Mouse (Mus musculus): Measurements from ENCODE around the gene Gm21861.
"Not testable (repeated sequence)": the region's sequence is repeated elsewhere in the genome, so short reads cannot be mapped to it uniquely, and the experiment has no call there.

DNA sequence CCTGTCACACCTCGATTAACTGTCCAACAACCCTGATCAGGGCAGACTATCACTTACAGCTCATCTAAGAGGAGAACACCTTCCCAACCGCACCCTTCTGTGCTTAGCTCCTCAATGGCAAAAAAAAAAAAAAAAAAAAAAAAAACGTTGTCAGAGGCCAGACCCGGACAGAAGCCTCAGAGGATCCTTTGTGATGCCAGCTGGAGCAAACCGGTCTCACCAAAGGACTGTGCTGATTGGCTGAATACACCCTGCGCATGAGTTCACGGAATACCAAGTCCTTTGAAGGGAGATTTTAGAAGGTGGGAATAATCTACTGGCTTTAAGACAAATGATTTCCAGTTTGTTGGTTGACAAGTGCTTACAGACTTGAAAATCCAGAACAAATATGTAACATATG is at the start of gene Gm21861:
- not testable (repeated sequence) for TF ChIP-seq CTCF (IDR thresholded peaks at IDR 0.05; ENCODE audit: extremely low read depth, insufficient read depth, insufficient read length, insufficient replicate concordance); POLR2A (IDR thresholded peaks at IDR 0.05; ENCODE audit: low read depth, low read length)

Data from spleen, adult 2 months (tissue).